Mouse (Mus musculus) bone marrow, adult 2 months (tissue): Measurements from ENCODE around the gene Gla.
"Not testable (repeated sequence)": the region's sequence is repeated elsewhere in the genome, so short reads cannot be mapped to it uniquely, and the experiment has no call there.

Experiments
- CTCF ChIP-seq: fragments of 200-500 bp; IDR thresholded peaks from 2 replicates; pipeline ENCODE4 v1.5.1; 2011; ENCODE audit warnings: low read length, control low read depth; ENCODE audit not compliant: control insufficient read depth, insufficient read depth
- POLR2A ChIP-seq: fragments of 200-500 bp; IDR thresholded peaks from 2 replicates; pipeline ENCODE4 v1.6.1; 2011; ENCODE audit warnings: low read depth, mild to moderate bottlenecking, control low read depth, low read length, borderline replicate concordance; ENCODE audit not compliant: control insufficient read depth

GRCm38 (mm10) chrX:134539795-134540194, 61.1 kb downstream of the Gla start:
- TF ChIP-seq CTCF, POLR2A: not testable (repeated sequence)
